Comparison of ENCODE assay signal across 13 mouse cellular contexts in the genomic region with DNA sequence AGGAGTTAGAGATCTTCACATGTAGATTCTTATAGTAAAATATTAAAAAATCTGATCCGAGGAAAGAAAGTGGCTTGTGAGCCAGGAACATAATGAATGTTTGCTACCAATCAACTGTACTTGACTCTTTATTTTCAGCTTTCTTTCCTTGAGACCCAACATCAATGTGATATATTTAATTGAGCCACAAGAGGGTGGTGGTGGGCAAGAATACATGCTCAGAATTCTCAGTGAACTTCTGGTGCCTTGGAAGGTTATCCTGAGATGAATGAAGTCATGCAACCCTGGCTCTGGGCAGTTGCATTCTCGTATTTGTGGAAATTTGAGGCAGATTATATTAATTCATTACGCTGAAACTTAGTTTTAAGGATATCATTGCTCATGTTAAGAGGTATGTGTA. TPM values are rescaled to one million over a fixed set of nuclear protein-coding genes. Genes with fewer than 3 reads are reported as not detected.
A peak's percentile ranks its signal among the peaks of the same experiment; 100 is the strongest.
DNase-seq lines count a peak whose midpoint lies in the region; ATAC-seq and TF ChIP-seq lines count a peak whose summit lies in the region.
"Had no signal": no experiment of that assay in that cellular context is flagged by ENCODE, and none has a peak within 500 bp of the region (broad histone marks: within the 10 kb centered on the region; RNA-seq: fewer than 3 reads in every experiment).

No protein-coding gene starts in this region.

- H3K4me3 ChIP-seq in layer of hippocampus, adult 2 months, result no peak overlapping the region
- H3K4me3 ChIP-seq: forebrain, embryonic 12.5 days; heart, embryonic 13.5 days; liver, embryonic 13.5 days had no signal

- peak; percentile 2 for DNase-seq in embryo, embryonic 10.5 days (ENCODE audit: low spot score)
- DNase-seq in embryo, embryonic 9.5 days (ENCODE audit: extremely low spot score), result no peak
- peak in 1 of 2 experiments; percentile 4 for DNase-seq in layer of hippocampus, adult 2 months (ENCODE audit: low spot score in 2 of 2)
- no peak for DNase-seq in layer of hippocampus, adult 9-11 months
- peak; percentile 15 for DNase-seq in 416B (ENCODE audit: low read depth)
- DNase-seq in urinary bladder, postnatal 25 days (ENCODE audit: low spot score), result no peak
- DNase-seq in right cerebral cortex, postnatal 10 days (ENCODE audit: low spot score in 2 of 2), result no peak
- DNase-seq: adrenal gland, postnatal 10 days; cerebellum, postnatal 25 days; liver, embryonic 13.5 days had no signal

- TF ChIP-seq CTCF in layer of hippocampus, adult 2 months (conservative IDR thresholded peaks at IDR 0.05), result peak; percentile 74

- 0 out of 2 replicates have a peak, but pooled peaks have one; percentile 55 for ATAC-seq in common myeloid progenitor, adult 5-6 weeks (replicated peaks; ENCODE audit: low read depth, poor library complexity, severe bottlenecking)

- H3K27ac ChIP-seq in layer of hippocampus, adult 2 months, result no peak overlapping the region
- H3K27ac ChIP-seq: forebrain, embryonic 12.5 days; heart, embryonic 13.5 days; liver, embryonic 13.5 days had no signal

RNA-seq across cellular contexts. Expression of a gene that starts 15.9 kb away (rescaled TPM):
- under 1 TPM in 1 of 2 experiments, not detected in 1; 0.79 TPM for total RNA-seq in layer of hippocampus, adult 2 months (2021)
- total RNA-seq in common myeloid progenitor, adult 5-6 weeks (2017), result 0.09 TPM in 1 of 2 replicates, not detected in the other

RNA-seq across cellular contexts. Expression of a gene that starts 23.4 kb away (rescaled TPM):
- 1 to 10 TPM in 1 of 2 experiments, not detected in 1; 1.5 TPM for total RNA-seq in layer of hippocampus, adult 2 months (2021)
- total RNA-seq in common myeloid progenitor, adult 5-6 weeks (2017), result not detected in 2 replicates

RNA-seq across cellular contexts. Expression of a gene that starts 37.6 kb away (rescaled TPM):
- total RNA-seq in layer of hippocampus, adult 2 months (2021), result under 1 TPM in 1 of 2 experiments, not detected in 1; 0.10 TPM
- not detected in 2 replicates for total RNA-seq in common myeloid progenitor, adult 5-6 weeks (2017)
- total RNA-seq: adrenal gland, postnatal 10 days had no signal

RNA-seq across cellular contexts. Expression of a gene that starts 52.7 kb away (rescaled TPM):
- not detected for total RNA-seq in layer of hippocampus, adult 2 months (2021)
- total RNA-seq in common myeloid progenitor, adult 5-6 weeks (2017), result 7.3 and 25.8 TPM in 2 replicates

Comparison
In these comparisons a context has a peak if more than half of its experiments do, and no peak if none do; other contexts are left out.
1. DNase-seq: peak in embryo, embryonic 10.5 days (single experiment) and 416B (single experiment); none in embryo, embryonic 9.5 days (single experiment), layer of hippocampus, adult 9-11 months (single experiment), urinary bladder, postnatal 25 days (single experiment) and right cerebral cortex, postnatal 10 days (0 of 2).